Mouse (Mus musculus) stomach, postnatal 0 days (tissue): ENCODE results near the gene Gm44. TPM values are rescaled to one million over a fixed set of nuclear protein-coding genes. Genes with fewer than 3 reads are reported as not detected.
"Not testable (repeated sequence)": the region's sequence is repeated elsewhere in the genome, so short reads cannot be mapped to it uniquely, and the experiment has no call there.

Experiments
- ATAC-seq: fragments of 200-750 bp; cut with Nextera tagmentation; 2 replicates; pipeline ENCODE4 v1.8.0; 2017; ENCODE audit not compliant: low FRiP score, low TSS enrichment
- DNase-seq: peaks from one replicate; pipeline ENCODE4 v3.0.0-alpha.2; 2016; ENCODE audit warnings: low spot score
- H3K27ac ChIP-seq: fragments of 300-500 bp; sonication (generic); replicated peaks from 2 replicates; pipeline ENCODE4 v1.5.1; 2014; ENCODE audit warnings: mild to moderate bottlenecking, control low read depth
- H3K27me3 ChIP-seq: fragments of 300-500 bp; sonication (generic); 2 replicates; pipeline ENCODE4 v1.6.1; 2014; ENCODE audit warnings: low read length; ENCODE audit not compliant: control insufficient read depth, insufficient read depth
- H3K36me3 ChIP-seq: fragments of 300-500 bp; sonication (generic); 2 replicates; pipeline ENCODE4 v1.6.1; 2014; ENCODE audit warnings: low read length, mixed read lengths; ENCODE audit not compliant: control insufficient read depth, insufficient read depth
- H3K4me1 ChIP-seq: fragments of 300-500 bp; sonication (generic); replicated peaks from 2 replicates; pipeline ENCODE4 v1.6.1; 2014; ENCODE audit warnings: antibody characterized with exemption; ENCODE audit not compliant: control insufficient read depth, insufficient read depth
- H3K4me2 ChIP-seq: fragments of 300-500 bp; sonication (generic); replicated peaks from 2 replicates; pipeline ENCODE4 v1.6.1; 2014; ENCODE audit warnings: low read depth, mild to moderate bottlenecking, control low read depth, moderate library complexity
- H3K4me3 ChIP-seq: fragments of 300-500 bp; sonication (generic); 2 replicates; pipeline ENCODE4 v1.5.1; 2014; ENCODE audit warnings: low read depth, low read length, control low read depth
- H3K9ac ChIP-seq: fragments of 300-500 bp; sonication (generic); 2 replicates; pipeline ENCODE4 v1.6.1; 2014; ENCODE audit warnings: mild to moderate bottlenecking, low read length, control low read depth, mixed read lengths
- H3K9me3 ChIP-seq: fragments of 300-500 bp; sonication (generic); 2 replicates; pipeline ENCODE4 v1.6.1; 2016; ENCODE audit warnings: low read length; ENCODE audit not compliant: control insufficient read depth
- CTCF ChIP-seq: IDR thresholded peaks from 2 replicates; pipeline ENCODE4 v1.5.1; 2016; ENCODE audit warnings: antibody characterized with exemption, low read depth, mild to moderate bottlenecking, moderate library complexity
- EP300 ChIP-seq: optimal IDR thresholded peaks from 2 replicates; pipeline ENCODE3; 2016; ENCODE audit warnings: antibody characterized with exemption
- WGBS: fragments of 180-500 bp; shearing (Covaris S2); extraction: QIAGEN DNeasy Blood & Tissue Kit; methylation state at CpG from one replicate; pipeline ENCODE4 v1.1.7; 2014; 5-methylcytosine and 5-hydroxymethylcytosine counted together
- polyA plus RNA-seq: library from polyadenylated mRNA; unstranded; fragments of >200 nt; fragmentation: Nextera tagmentation; extraction: Ambion mirVana; gene quantifications from 2 replicates; pipeline ENCODE4 v1.2.1, GENCODE M21; 2015

The Gm44 gene
- not detected in 2 replicates for polyA plus RNA-seq

DNA sequence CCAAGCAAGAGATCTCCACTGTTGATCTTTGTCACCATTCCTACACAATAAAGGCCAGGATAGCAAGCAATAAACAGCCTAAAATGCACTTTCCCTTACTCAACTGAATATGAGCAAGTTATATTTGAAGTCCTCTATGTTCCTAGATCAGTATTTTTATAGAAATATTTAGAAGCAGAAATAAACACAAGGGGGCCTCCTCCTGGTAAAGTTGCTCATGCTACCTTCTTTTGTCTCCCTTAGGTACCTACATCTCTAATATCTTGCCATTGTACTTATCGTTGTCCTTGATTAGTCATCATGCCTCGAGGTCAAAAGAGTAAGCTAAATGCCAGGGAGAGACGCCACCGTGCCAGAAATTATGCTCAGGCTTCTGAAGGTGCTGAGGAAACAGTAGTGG is at the start of gene Gm44:
Gene Gm44 (plus strand): TSS at position 301 of the 400 bp plus-strand sequence.
- ATAC-seq (no peak), DNase-seq (no peak)
- H3K9me3 ChIP-seq, result no peaks in the 10 kb centered on the region
- H3K9ac ChIP-seq, result no peak within 1 kb of the TSS
- no peak within 1 kb of the TSS for H3K27ac ChIP-seq
- H3K36me3 ChIP-seq, result no peaks in the 10 kb centered on the region
- no peak within 1 kb of the TSS for H3K4me2 ChIP-seq
- no peak within 1 kb of the TSS for H3K4me3 ChIP-seq
- 80% methylated on average over 4 of the region's 4 CpGs for WGBS
- H3K27me3 ChIP-seq, result no peaks in the 10 kb centered on the region
- TF ChIP-seq EP300, result no peak
- TF ChIP-seq CTCF, result no peak
- H3K4me1 ChIP-seq, result no peaks in the 10 kb centered on the region

DNA sequence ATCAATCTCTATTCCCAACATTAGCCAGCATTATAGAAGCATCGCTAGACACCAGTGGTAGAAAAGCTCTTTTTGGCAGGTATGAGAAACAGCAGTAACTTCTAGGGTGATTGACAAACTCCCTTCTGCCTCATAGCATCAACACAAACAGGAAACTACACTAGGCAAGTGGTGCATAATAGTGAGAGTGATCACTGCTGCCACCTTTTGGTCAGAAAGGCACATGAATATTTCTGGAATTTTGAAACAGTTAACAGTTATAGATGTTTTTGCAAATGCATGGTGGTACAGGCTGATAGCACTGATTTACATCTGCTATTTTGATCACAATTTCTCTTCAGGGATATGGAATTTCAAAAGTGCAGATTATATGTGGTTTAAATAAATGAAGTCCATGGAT is 36.0 kb downstream of the Gm44 start:
- TF ChIP-seq EP300, result no peak
- peak; percentile 50 for TF ChIP-seq CTCF
- ATAC-seq (no peak), DNase-seq (no peak)
- no peaks in the 10 kb centered on the region for H3K36me3 ChIP-seq
- H3K4me1 ChIP-seq, result no peaks in the 10 kb centered on the region
- H3K9ac ChIP-seq, result no peak overlapping the region
- 78% methylated on average over 1 of the region's 1 CpGs for WGBS
- H3K4me3 ChIP-seq, result no peak overlapping the region
- H3K4me2 ChIP-seq, result no peak overlapping the region
- no peaks in the 10 kb centered on the region for H3K9me3 ChIP-seq
- H3K27me3 ChIP-seq, result no peaks in the 10 kb centered on the region
- no peak overlapping the region for H3K27ac ChIP-seq

DNA sequence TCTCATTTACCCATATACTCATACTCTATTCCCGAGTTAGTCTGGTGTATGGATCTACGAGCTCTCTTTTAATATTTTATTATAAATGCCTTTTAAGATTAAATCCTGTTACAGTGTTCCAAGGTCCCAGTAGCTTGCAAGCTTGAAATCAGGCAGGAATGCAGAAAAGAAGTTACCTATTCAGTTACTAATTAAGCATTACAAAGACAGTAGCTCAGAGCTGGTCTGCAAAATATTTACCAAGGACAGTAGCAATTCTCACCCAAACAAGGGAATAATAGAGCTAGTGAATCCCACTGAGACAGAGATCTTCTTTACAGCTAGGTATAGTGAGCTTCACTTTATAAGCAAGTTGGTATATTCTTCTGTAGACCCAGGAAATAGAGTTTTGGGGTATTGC is 46.3 kb downstream of the Gm44 start:
- not testable (repeated sequence) for H3K4me2 ChIP-seq, H3K27ac ChIP-seq, ATAC-seq, H3K36me3 ChIP-seq, H3K4me3 ChIP-seq, H3K4me1 ChIP-seq, H3K9me3 ChIP-seq, H3K27me3 ChIP-seq, H3K9ac ChIP-seq, DNase-seq
- WGBS, result 65% methylated on average over 2 of the region's 2 CpGs
